Mouse (Mus musculus): Measurements from ENCODE around the gene Erp29. TPM values are rescaled to one million over a fixed set of nuclear protein-coding genes. Genes with fewer than 3 reads are reported as not detected.

The Erp29 gene
- polyA plus RNA-seq, 1 experiment from 2014 or later: 129 TPM

- Histone ChIP-seq H3K9ac (replicated peaks; ENCODE audit: low read length) (no peak overlapping the region; the same call in 1 of the 2 replicates), H3K4me2 (ENCODE audit: low read length) (no peak overlapping the region), H3K27ac (replicated peaks; ENCODE audit: low read depth, low read length) (no peak overlapping the region), H3K9me3 (ENCODE audit: control insufficient read depth, low read length) (no peaks in the 10 kb centered on the region), H3K36me3 (ENCODE audit: control insufficient read depth, insufficient read depth, low read length) (no peaks in the 10 kb centered on the region), H3K27me3 (ENCODE audit: control insufficient read depth, insufficient read depth, low read length) (no peaks in the 10 kb centered on the region), H3K4me1 (ENCODE audit: control insufficient read depth, insufficient read depth, low read length) (peaks cover 7% of the 10 kb centered on the region), H3K4me3 (replicated peaks; ENCODE audit: low read depth, low read length) (no peak overlapping the region)
- 41% methylated on average over 7 of the region's 7 CpGs for WGBS
- ATAC-seq (ENCODE audit: low FRiP score, low TSS enrichment) (no peak), DNase-seq (no peak)
These were observed 63.2 kb downstream of the Erp29 start for GRCm38 (mm10) chr5:121389106-121389505.

GRCm38 (mm10) chr5:121387126-121387525, 65.2 kb downstream of the Erp29 start:
- H3K4me2 ChIP-seq (ENCODE audit: low read length): no peak overlapping the region
- no peaks in the 10 kb centered on the region for H3K9me3 ChIP-seq (ENCODE audit: control insufficient read depth, low read length)
- no peaks in the 10 kb centered on the region for H3K36me3 ChIP-seq (ENCODE audit: control insufficient read depth, insufficient read depth, low read length)
- ATAC-seq (ENCODE audit: low FRiP score, low TSS enrichment) (no peak), DNase-seq (no peak)
- H3K4me1 ChIP-seq (ENCODE audit: control insufficient read depth, insufficient read depth, low read length): peaks cover 15% of the 10 kb centered on the region
- 76% methylated on average over 4 of the region's 4 CpGs for WGBS
- no peak overlapping the region for H3K9ac ChIP-seq (replicated peaks; ENCODE audit: low read length)
- H3K27ac ChIP-seq (replicated peaks; ENCODE audit: low read depth, low read length): no peak overlapping the region
- no peak overlapping the region for H3K4me3 ChIP-seq (replicated peaks; ENCODE audit: low read depth, low read length)
- no peaks in the 10 kb centered on the region for H3K27me3 ChIP-seq (ENCODE audit: control insufficient read depth, insufficient read depth, low read length)

GRCm38 (mm10) chr5:121386120-121386909, 66.0 kb downstream of the Erp29 start:
- Histone ChIP-seq H3K4me3 (replicated peaks; ENCODE audit: low read depth, low read length) (peak overlapping the region; percentile 65), H3K4me1 (ENCODE audit: control insufficient read depth, insufficient read depth, low read length) (peaks cover 15% of the 10 kb centered on the region), H3K27me3 (ENCODE audit: control insufficient read depth, insufficient read depth, low read length) (no peaks in the 10 kb centered on the region), H3K9me3 (ENCODE audit: control insufficient read depth, low read length) (no peaks in the 10 kb centered on the region), H3K36me3 (ENCODE audit: control insufficient read depth, insufficient read depth, low read length) (peaks cover 6% of the 10 kb centered on the region), H3K27ac (replicated peaks; ENCODE audit: low read depth, low read length) (0 out of 2 replicates have a peak overlapping the region, but pooled peaks have one; percentile 8), H3K9ac (replicated peaks; ENCODE audit: low read length) (peak overlapping the region; percentile 42; the same call in 1 of the 2 replicates), H3K4me2 (ENCODE audit: low read length) (peak overlapping the region; percentile 66)
- ATAC-seq (ENCODE audit: low FRiP score, low TSS enrichment): no peak
- no peak for DNase-seq
- 39% methylated on average over 22 of the region's 22 CpGs for whole genome bisulfite sequencing

GRCm38 (mm10) chr5:121385461-121386119, 66.7 kb downstream of the Erp29 start, which contains the start of gene Trafd1:
Gene Trafd1 (minus strand): TSS chr5:121385632.
- peak; percentile 95 for ATAC-seq (ENCODE audit: low FRiP score, low TSS enrichment)

GRCm38 (mm10) chr5:121384757-121385460, 67.4 kb downstream of the Erp29 start:
- DNase-seq: no peak
- Histone ChIP-seq H3K9me3 (ENCODE audit: control insufficient read depth, low read length) (no peaks in the 10 kb centered on the region), H3K36me3 (ENCODE audit: control insufficient read depth, insufficient read depth, low read length) (peaks cover 14% of the 10 kb centered on the region), H3K4me2 (ENCODE audit: low read length) (peak overlapping the region; percentile 66), H3K27me3 (ENCODE audit: control insufficient read depth, insufficient read depth, low read length) (no peaks in the 10 kb centered on the region), H3K27ac (replicated peaks; ENCODE audit: low read depth, low read length) (peak overlapping the region; percentile 86), H3K4me1 (ENCODE audit: control insufficient read depth, insufficient read depth, low read length) (peaks cover 15% of the 10 kb centered on the region), H3K9ac (replicated peaks; ENCODE audit: low read length) (peak overlapping the region; percentile 67), H3K4me3 (replicated peaks; ENCODE audit: low read depth, low read length) (peak overlapping the region; percentile 65)
- 2% methylated on average over 46 of the region's 47 CpGs for WGBS
- peak; percentile 78 for ATAC-seq (ENCODE audit: low FRiP score, low TSS enrichment)

More at GRCm38 (mm10) chr5:121385461-121386119, 66.7 kb downstream of the Erp29 start, which contains the start of gene Trafd1:
- Histone ChIP-seq H3K4me2 (ENCODE audit: low read length) (peak within 1 kb of the TSS; percentile 66), H3K9me3 (ENCODE audit: control insufficient read depth, low read length) (no peaks in the 10 kb centered on the region), H3K27ac (replicated peaks; ENCODE audit: low read depth, low read length) (peak within 1 kb of the TSS; percentile 86), H3K36me3 (ENCODE audit: control insufficient read depth, insufficient read depth, low read length) (peaks cover 13% of the 10 kb centered on the region), H3K27me3 (ENCODE audit: control insufficient read depth, insufficient read depth, low read length) (no peaks in the 10 kb centered on the region), H3K4me1 (ENCODE audit: control insufficient read depth, insufficient read depth, low read length) (peaks cover 15% of the 10 kb centered on the region), H3K9ac (replicated peaks; ENCODE audit: low read length) (peak within 1 kb of the TSS; percentile 67), H3K4me3 (replicated peaks; ENCODE audit: low read depth, low read length) (peak within 1 kb of the TSS; percentile 65)
- peak; percentile 97 for DNase-seq
- 0% methylated on average over 45 of the region's 45 CpGs for WGBS

- Histone ChIP-seq H3K9ac (replicated peaks; ENCODE audit: low read length) (peak overlapping the region; percentile 67), H3K27ac (replicated peaks; ENCODE audit: low read depth, low read length) (0 out of 2 replicates have a peak overlapping the region, but pooled peaks have one; percentile 86), H3K4me2 (ENCODE audit: low read length) (peak overlapping the region; percentile 66), H3K36me3 (ENCODE audit: control insufficient read depth, insufficient read depth, low read length) (peaks cover 22% of the 10 kb centered on the region), H3K4me3 (replicated peaks; ENCODE audit: low read depth, low read length) (peak overlapping the region; percentile 65), H3K4me1 (ENCODE audit: control insufficient read depth, insufficient read depth, low read length) (peaks cover 13% of the 10 kb centered on the region), H3K9me3 (ENCODE audit: control insufficient read depth, low read length) (no peaks in the 10 kb centered on the region), H3K27me3 (ENCODE audit: control insufficient read depth, insufficient read depth, low read length) (no peaks in the 10 kb centered on the region)
- WGBS: 60% methylated on average over 10 of the region's 10 CpGs
- DNase-seq (peak; percentile 29), ATAC-seq (ENCODE audit: low FRiP score, low TSS enrichment) (no peak)
These were observed 68.2 kb downstream of the Erp29 start for GRCm38 (mm10) chr5:121383857-121384756.

GRCm38 (mm10) chr5:121380692-121381091, 71.6 kb downstream of the Erp29 start:
- no peak overlapping the region for H3K4me3 ChIP-seq (replicated peaks; ENCODE audit: low read depth, low read length)

More at GRCm38 (mm10) chr5:121380692-121381091, 71.6 kb downstream of the Erp29 start:
- no peak for DNase-seq
- Histone ChIP-seq H3K36me3 (ENCODE audit: control insufficient read depth, insufficient read depth, low read length) (peaks cover 53% of the 10 kb centered on the region), H3K4me2 (ENCODE audit: low read length) (no peak overlapping the region), H3K9ac (replicated peaks; ENCODE audit: low read length) (no peak overlapping the region), H3K4me1 (ENCODE audit: control insufficient read depth, insufficient read depth, low read length) (peaks cover 13% of the 10 kb centered on the region), H3K27me3 (ENCODE audit: control insufficient read depth, insufficient read depth, low read length) (no peaks in the 10 kb centered on the region), H3K9me3 (ENCODE audit: control insufficient read depth, low read length) (no peaks in the 10 kb centered on the region), H3K27ac (replicated peaks; ENCODE audit: low read depth, low read length) (no peak overlapping the region)
- 99% methylated on average over 2 of the region's 2 CpGs for WGBS
- no peak for ATAC-seq (ENCODE audit: low FRiP score, low TSS enrichment)
